Mouse (Mus musculus): ENCODE data around the gene Ip6k3. TPM values are rescaled to one million over a fixed set of nuclear protein-coding genes. Genes with fewer than 3 reads are reported as not detected.
A peak's percentile ranks its signal among the peaks of the same experiment; 100 is the strongest.

The Ip6k3 gene
- total RNA-seq (2021), result 0.53 and 0.56 TPM in 2 replicates
- long read RNA-seq, experiment 1, partial matches to known transcripts, result 1 of 1 reads
- long read RNA-seq, experiment 1, other reads (novel, unspliced or antisense), result 0 of 1 reads
- long read RNA-seq, experiment 2, partial matches to known transcripts, result 2 of 3 reads
- long read RNA-seq, experiment 2, other reads (novel, unspliced or antisense), result 1 of 3 reads

GRCm38 (mm10) chr17:27167545-27167944 lies at the start of gene Ip6k3:
Gene Ip6k3, minus strand, starts transcription at chr17:27167795.
- DNase-seq, result no peak

GRCm38 (mm10) chr17:27212768-27213525 lies 45.4 kb upstream of the Ip6k3 start:
- DNase-seq, result peak; percentile 88

- DNase-seq, result no peak
Observed at GRCm38 (mm10) chr17:27212006-27212405, 44.4 kb upstream of the Ip6k3 start.

- peak; percentile 83 for DNase-seq
Observed at GRCm38 (mm10) chr17:27207113-27207707, 39.6 kb upstream of the Ip6k3 start.

DNA sequence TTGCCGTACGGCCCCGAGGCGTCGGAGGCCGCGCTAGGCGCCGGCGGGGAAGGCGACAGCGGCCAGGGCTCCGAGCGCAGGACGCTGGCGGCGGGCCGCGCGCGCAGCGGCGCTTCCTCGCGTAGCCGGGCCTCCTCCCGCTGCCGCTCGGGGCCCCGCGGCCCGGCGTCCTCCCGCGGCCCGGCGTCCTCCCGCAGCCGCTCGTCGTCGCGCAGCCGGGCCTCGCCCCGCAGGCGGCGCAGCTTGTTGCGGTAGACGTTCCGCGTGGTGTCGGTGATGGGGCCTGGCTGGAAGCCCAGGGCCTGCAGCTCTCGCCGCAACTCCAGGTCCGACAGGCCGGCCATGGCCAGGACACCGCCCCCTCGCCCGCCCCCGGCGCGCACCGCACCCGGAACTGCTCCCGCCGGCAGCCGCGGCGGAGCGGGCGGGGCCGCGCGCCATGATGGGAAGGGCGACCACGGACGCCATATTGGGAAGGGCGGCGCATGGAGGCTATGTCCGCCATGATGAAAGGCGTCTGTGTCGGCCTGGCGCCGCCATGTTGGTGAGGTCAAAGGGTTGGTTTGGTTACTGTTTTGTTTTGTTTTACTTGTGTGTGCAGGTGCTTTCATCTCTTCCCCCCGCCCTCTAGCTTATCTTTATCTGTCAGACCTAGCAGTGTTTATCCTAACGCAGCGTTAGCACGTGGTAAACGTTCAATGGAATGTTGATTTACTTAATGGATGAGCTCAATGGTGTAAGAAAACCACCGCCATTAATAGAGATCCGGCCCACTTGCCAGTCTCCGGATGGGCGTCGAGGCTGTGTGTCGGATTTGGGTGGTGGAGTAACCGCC lies 36.7 kb upstream of the Ip6k3 start, which contains the start of gene Lemd2:
Lemd2 (minus strand) TSS at position 395 of the 835 bp plus-strand sequence.
- DNase-seq, result peak; percentile 98

- peak; percentile 68 for DNase-seq
Observed at GRCm38 (mm10) chr17:27203358-27204074, 35.9 kb upstream of the Ip6k3 start.

DNA sequence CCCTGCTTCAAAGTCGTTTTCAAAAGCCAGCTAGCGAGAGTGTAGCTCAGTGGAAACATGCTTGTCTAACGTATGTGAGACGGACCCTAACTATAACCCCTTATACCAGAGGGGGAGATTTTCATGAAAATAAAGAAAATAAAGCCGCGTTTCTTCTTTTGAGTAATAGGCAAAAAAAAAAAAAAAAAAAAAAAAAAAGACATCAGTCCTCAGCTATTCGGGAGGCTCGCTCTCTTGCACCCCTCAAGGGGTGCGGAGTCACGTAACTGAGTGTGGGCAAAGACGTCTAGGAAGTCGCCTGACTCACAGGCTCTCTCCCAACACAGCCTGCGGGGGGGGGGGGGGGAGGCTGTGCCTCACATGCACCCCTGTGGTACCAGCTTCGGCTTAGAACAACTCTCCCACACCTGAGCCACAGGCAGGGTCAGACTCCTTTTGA lies 35.3 kb upstream of the Ip6k3 start:
- peak; percentile 42 for DNase-seq

GRCm38 (mm10) chr17:27201981-27202380 lies 34.4 kb upstream of the Ip6k3 start:
- DNase-seq, result no peak

DNA sequence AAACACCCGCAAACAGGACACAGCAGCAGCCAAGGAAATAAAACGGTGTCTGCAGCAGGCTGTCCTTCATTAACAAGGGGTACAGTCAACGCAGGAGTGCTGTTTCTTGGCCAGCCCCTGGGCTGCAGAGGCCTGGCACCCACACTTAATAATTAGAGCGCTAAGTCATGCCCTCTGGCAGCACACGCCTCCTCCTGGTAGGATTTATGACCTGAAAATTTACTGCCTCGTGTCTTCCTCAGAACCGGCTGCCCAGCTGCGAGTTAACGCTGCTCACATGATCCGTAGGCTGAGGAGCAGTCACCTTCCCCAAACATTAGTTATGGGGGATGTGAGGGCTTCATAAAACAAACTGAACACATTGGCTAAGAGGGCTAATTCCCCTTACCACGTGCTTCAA lies 33.2 kb upstream of the Ip6k3 start:
- peak; percentile 45 for DNase-seq

DNA sequence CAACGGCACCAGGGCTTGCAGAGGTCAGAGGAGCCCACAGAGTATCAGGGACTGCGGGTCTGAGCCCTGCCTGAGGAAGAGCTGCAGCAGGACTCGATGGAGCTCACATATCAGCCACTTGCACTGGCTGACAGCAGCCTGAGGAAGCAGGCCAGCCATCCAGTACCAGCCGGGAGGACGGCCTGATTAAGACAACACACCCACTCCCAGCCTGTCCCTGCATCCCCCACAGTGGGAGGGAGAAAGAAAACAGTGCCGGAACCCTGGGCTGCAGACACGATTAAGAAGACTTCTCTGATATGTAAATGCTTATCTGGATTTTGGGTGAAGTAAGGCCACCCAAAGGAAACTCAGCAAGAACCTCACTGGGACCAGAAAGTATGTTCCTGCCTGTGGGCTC lies 32.3 kb upstream of the Ip6k3 start:
- DNase-seq, result no peak

GRCm38 (mm10) chr17:27199205-27199604 lies 31.6 kb upstream of the Ip6k3 start:
- no peak for DNase-seq

DNA sequence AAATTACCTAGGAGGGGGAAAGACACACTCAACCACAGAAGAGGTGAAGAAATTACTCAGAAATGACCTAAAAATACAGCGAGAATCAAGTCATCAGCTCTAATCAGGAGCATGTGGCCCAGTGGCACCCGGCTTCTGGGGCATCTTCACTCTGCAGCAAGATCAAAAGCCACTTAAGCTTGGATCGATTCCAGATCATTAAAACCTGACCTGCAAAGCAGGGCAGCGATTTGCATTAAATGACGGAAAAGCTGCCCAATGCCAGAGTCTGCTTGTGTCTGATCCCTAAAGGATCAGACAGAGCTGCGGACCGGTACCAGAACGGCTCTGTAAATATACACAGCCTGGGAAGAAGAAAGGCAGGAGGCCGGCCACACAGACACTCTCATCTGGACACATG lies 28.6 kb upstream of the Ip6k3 start:
- no peak for DNase-seq

DNA sequence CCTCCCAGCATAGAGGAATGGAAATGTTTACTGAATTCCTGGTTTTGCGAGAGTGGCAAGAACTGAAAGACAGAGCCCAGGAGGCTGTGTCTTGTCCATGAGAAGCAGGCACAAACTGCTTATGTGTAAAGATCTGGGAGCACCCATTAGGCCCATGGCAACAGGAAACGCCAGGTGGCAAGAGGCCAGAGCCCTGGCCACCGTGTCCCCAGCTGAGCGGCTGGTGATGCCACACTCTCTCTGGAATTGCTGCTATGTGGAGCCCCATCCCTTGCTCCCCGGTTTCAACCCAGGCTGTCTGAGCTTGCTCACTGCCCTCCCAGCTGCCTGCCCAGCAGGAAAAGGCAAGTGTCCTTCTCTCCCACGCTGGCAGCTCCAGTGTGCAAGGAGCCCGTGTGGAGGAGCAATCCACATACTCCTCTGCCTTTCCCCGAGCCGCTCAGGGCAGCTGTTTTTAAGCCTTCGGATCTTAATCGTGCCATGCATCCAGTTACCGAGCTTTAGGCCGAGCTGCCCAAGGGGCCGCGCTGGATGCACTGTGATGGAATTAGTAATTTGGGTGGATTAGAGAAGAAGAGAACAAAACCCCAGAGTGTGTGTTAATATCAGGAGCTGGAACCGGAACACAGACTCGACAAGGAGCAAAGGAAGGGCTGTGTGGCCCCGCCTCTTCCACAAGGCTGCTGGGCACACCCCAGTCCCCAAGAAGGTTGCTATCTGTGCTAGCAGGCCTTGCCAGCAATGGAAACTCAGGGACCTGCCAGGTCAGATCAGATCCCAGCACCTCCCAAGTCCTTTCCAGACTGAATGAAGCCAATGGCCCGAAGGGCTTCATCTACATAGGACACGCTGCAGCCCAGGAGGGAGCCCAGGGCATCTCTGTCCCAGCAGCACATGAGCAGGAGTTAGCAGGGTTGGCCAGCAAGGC lies 26.9 kb upstream of the Ip6k3 start:
- DNase-seq, result no peak

- peak; percentile 4 for DNase-seq
Observed at GRCm38 (mm10) chr17:27191804-27192203, 24.2 kb upstream of the Ip6k3 start.

- no peak for DNase-seq
Observed at GRCm38 (mm10) chr17:27191189-27191588, 23.6 kb upstream of the Ip6k3 start.

DNA sequence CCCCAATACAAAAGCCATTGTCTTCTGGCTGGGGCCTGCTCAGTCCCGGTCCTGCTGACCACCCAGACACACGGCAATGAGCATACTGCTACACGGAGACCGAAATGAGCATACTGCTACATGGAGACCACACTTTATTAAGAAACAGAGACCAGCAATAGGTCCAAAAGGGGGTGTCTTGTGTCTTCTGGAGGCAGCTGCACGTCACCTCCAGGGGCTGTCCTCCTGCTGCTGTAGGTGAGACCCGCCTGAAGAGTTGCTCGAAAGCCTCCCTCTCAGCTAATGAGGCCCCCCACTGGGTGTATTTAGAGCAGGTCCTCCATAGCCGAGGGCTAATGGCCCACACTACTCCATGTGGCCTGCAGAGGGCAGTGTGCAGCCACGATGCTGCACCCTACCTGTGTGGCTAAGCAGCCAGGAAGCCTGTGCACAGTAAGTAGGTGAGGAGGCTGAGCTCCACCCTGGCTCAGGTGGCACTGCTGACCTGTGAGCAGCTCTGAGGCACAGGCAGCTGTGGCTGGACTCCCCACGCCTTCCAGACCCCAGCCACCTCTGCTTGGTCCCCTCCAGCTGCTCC lies 22.1 kb upstream of the Ip6k3 start:
- peak; percentile 78 for DNase-seq

GRCm38 (mm10) chr17:27188883-27189282 lies 21.3 kb upstream of the Ip6k3 start:
- DNase-seq, result no peak

- DNase-seq, result no peak
Observed at GRCm38 (mm10) chr17:27187059-27187458, 19.5 kb upstream of the Ip6k3 start.

DNA sequence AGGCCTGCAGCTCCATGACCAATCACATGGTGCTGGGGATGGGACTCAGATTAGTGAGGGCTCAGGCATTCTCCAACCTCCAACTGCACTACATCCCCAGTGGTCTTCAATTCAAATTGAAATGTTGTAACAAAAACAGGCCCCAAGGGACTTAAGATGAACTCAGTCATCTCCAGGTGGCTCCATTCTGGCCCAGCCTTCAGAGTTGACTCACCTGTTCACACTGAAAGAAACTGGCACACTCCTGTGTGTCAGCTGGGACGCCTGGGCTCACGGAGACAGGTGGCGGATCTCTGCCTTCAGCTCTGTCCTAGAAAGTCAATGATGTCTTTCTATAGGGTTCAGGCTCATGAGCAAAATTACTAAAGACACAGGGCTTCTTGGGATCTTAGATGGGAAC lies 18.5 kb upstream of the Ip6k3 start:
- DNase-seq, result no peak

DNA sequence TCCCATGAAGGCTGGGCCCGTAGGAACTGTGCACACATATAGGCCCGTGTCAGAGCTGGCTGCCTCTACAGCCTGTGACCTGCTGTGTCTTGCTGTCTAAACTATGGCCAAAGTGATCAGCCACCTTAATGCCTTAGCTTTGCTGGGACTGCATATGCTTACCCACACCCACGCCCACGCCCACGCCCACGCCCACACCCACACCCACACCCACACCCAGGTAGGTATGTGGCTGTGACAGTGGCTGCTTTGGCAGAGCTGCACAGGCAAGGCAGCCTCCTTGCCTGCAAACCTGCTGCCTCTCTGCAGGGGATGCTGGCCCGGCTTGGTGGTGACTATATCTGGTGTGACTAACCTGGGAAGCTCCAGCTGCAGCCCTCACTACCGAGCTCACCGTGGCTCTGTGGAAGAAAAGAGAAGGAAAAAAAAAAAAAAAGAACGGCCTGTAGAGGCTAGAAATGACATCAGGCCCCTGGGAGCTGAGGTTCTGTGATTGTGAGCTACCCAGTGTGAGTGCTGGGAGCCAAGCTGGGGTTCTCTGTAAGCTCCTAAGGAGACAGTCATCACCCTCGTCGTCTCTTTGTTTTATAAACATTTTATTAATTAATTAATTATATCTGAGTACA lies 16.2 kb upstream of the Ip6k3 start:
- no peak for DNase-seq

Measured in adrenal gland, postnatal 14 days (tissue).